Mouse (Mus musculus): ENCODE data around the gene Socs2. TPM values are rescaled to one million over a fixed set of nuclear protein-coding genes. Genes with fewer than 3 reads are reported as not detected.

Socs2 gene
- polyA plus RNA-seq, 1 experiment: 27.5 TPM

DNA sequence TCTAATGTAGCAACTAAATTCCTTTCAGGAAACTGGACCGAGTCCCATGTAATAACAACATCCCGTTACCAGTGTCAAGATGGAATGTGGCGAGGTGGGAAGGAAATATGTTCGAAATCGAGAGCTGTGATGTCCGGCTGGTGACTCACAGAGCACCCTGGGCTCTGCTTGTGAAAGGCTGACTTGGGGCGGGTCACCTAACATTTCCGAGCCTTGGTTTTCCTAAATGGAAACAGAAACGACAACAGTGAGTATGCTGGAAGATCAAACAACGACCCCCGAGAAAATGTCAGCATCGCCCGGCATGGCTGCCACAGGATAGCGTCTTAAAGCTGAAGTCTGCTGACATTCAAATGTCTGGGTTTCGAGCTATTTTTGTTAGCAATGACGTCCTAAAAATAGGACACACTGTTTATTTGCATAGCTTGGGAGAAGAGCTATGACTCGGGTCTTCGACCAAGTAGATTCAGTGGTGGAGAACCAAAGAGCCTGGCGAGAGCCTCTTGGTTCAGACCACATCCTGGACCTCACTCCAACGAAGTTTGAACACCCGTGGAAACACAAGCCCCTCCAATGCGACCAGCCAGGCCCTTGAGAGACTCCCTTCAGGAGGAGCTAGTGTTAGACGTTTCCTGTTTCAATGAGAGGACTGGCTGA is 28.0 kb downstream of the Socs2 start:
- TF ChIP-seq MYOG (IDR thresholded peaks at IDR 0.05; ENCODE audit: control insufficient read depth in 1 of 3, insufficient read depth in 1 of 3, insufficient read length in 2 of 3, low read depth in 2 of 3) (no peak), SRF (IDR thresholded peaks at IDR 0.05; ENCODE audit: control insufficient read depth, insufficient read length, low read depth) (no peak), USF1 (IDR thresholded peaks at IDR 0.05; ENCODE audit: low read depth) (no peak), MAX (IDR thresholded peaks at IDR 0.05; ENCODE audit: low read depth) (no peak), REST (IDR thresholded peaks at IDR 0.05; ENCODE audit: insufficient read depth, insufficient read length) (no peak), POLR2A (IDR thresholded peaks at IDR 0.05; ENCODE audit: insufficient read length, low read depth) (peak; percentile 17), POLR2AphosphoS2 (IDR thresholded peaks at IDR 0.05; ENCODE audit: insufficient read length, low read depth) (no peak)
- no peak overlapping the region for H3ac ChIP-seq (ENCODE audit: control insufficient read depth, insufficient read length)
- peak overlapping the region; percentile 76 for H3K4me2 ChIP-seq (ENCODE audit: low read depth)
- no peaks in the 10 kb centered on the region for H3K79me2 ChIP-seq (ENCODE audit: control insufficient read depth, insufficient read depth)
- no peaks in the 10 kb centered on the region for H3K36me3 ChIP-seq (ENCODE audit: control insufficient read depth, insufficient read depth)
- H3K27me3 ChIP-seq (ENCODE audit: control insufficient read depth, insufficient read depth, insufficient read length): no peaks in the 10 kb centered on the region
- H3K4me3 ChIP-seq: no peak overlapping the region

DNA sequence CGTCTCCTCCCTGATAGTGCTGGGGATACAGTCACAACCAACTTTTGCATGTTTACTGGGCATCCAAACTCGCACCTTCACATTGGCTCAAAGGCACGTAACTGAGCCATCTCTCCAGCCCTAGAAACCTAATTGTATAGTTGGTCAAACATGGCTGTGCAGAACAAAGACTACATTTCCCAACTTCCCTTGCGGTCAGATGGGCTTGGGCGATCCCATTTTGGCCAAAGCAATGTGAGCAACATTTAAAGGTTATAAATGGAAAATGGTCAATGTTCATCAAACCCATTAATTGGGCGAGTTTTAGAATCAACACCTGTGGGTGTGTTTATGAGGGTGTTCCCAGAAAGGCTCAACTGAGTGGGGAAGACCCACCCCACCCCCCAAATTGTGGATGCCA is 30.5 kb downstream of the Socs2 start:
- Histone ChIP-seq H3K4me2 (ENCODE audit: low read depth) (no peak overlapping the region), H3K36me3 (ENCODE audit: control insufficient read depth, insufficient read depth) (no peaks in the 10 kb centered on the region), H3K4me3 (no peak overlapping the region), H3K27me3 (ENCODE audit: control insufficient read depth, insufficient read depth, insufficient read length) (no peaks in the 10 kb centered on the region), H3ac (ENCODE audit: control insufficient read depth, insufficient read length) (no peak overlapping the region), H3K79me2 (ENCODE audit: control insufficient read depth, insufficient read depth) (no peaks in the 10 kb centered on the region)
- TF ChIP-seq MAX (IDR thresholded peaks at IDR 0.05; ENCODE audit: low read depth) (no peak), USF1 (IDR thresholded peaks at IDR 0.05; ENCODE audit: low read depth) (no peak), MYOD1 (IDR thresholded peaks at IDR 0.05; ENCODE audit: control insufficient read depth in 1 of 3, insufficient read length in 2 of 3, low read depth in 2 of 3) (no peak), MYOG (IDR thresholded peaks at IDR 0.05; ENCODE audit: control insufficient read depth in 1 of 3, insufficient read depth in 1 of 3, insufficient read length in 2 of 3, low read depth in 2 of 3) (no peak), SRF (IDR thresholded peaks at IDR 0.05; ENCODE audit: control insufficient read depth, insufficient read length, low read depth) (no peak), POLR2A (IDR thresholded peaks at IDR 0.05; ENCODE audit: insufficient read length, low read depth) (no peak), TCF12 (IDR thresholded peaks at IDR 0.05; ENCODE audit: insufficient read depth, poor library complexity, severe bottlenecking) (no peak), POLR2AphosphoS2 (IDR thresholded peaks at IDR 0.05; ENCODE audit: insufficient read length, low read depth) (no peak), REST (IDR thresholded peaks at IDR 0.05; ENCODE audit: insufficient read depth, insufficient read length) (no peak), CEBPB (IDR thresholded peaks at IDR 0.05; ENCODE audit: insufficient read depth, poor library complexity, severe bottlenecking) (no peak), TCF3 (IDR thresholded peaks at IDR 0.05; ENCODE audit: insufficient read length, low read depth) (no peak), E2F4 (IDR thresholded peaks at IDR 0.05; ENCODE audit: insufficient read depth) (no peak)

DNA sequence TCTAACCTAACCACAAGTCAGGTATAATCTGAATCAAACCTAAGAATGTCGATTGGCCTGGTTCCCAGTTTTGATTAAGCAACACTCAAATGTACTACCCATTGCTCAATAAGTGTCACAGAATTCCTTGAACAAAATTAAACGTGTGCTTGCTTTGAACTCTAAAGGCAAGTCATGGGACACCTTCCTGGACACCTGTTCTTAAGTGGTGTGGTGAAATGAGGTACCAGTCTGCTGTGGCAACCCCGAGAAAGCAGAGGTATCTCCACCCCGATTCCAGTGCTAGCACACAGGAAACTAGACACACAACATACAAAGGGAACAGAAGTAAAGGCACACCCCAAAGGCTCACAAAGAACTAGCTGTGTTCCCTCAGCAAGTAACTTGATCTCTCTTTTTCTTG is 31.2 kb downstream of the Socs2 start:
- H3K27me3 ChIP-seq (ENCODE audit: control insufficient read depth, insufficient read depth, insufficient read length): no peaks in the 10 kb centered on the region
- no peak overlapping the region for H3ac ChIP-seq (ENCODE audit: control insufficient read depth, insufficient read length)
- H3K36me3 ChIP-seq (ENCODE audit: control insufficient read depth, insufficient read depth): no peaks in the 10 kb centered on the region
- H3K79me2 ChIP-seq (ENCODE audit: control insufficient read depth, insufficient read depth): no peaks in the 10 kb centered on the region
- H3K4me3 ChIP-seq: no peak overlapping the region
- TF ChIP-seq REST (IDR thresholded peaks at IDR 0.05; ENCODE audit: insufficient read depth, insufficient read length) (no peak), SRF (IDR thresholded peaks at IDR 0.05; ENCODE audit: control insufficient read depth, insufficient read length, low read depth) (no peak), TCF3 (IDR thresholded peaks at IDR 0.05; ENCODE audit: insufficient read length, low read depth) (no peak), CEBPB (IDR thresholded peaks at IDR 0.05; ENCODE audit: insufficient read depth, poor library complexity, severe bottlenecking) (peak; percentile 76), POLR2A (IDR thresholded peaks at IDR 0.05; ENCODE audit: insufficient read length, low read depth) (no peak), USF1 (IDR thresholded peaks at IDR 0.05; ENCODE audit: low read depth) (no peak)
- no peak overlapping the region for H3K4me2 ChIP-seq (ENCODE audit: low read depth)

DNA sequence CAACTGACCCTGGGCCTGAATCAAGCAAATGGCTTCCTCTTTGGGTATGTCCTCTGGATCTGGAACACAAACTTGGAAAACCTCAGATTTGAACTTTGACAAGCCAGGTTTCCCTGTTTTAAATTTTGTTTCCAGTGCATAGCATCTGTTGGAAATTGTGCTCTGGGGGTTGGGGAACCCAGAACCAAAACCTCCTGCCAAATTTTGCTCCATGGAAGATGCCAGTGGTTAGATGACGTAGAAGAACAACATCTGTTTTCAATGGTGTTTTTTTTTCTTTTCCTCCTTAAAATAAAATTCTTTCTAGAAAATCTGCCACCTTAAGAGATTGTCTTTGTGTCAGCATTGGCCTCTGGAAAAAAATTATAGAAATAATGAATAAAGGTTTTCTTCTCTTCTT is 31.9 kb downstream of the Socs2 start:
- no peak for TF ChIP-seq POLR2A (IDR thresholded peaks at IDR 0.05; ENCODE audit: insufficient read length, low read depth)
- no peak for TF ChIP-seq TCF12 (IDR thresholded peaks at IDR 0.05; ENCODE audit: insufficient read depth, poor library complexity, severe bottlenecking)
- TF ChIP-seq SRF (IDR thresholded peaks at IDR 0.05; ENCODE audit: control insufficient read depth, insufficient read length, low read depth): no peak
- TF ChIP-seq MYOG (IDR thresholded peaks at IDR 0.05; ENCODE audit: control insufficient read depth in 1 of 3, insufficient read depth in 1 of 3, insufficient read length in 2 of 3, low read depth in 2 of 3): no peak
- TF ChIP-seq MAX (IDR thresholded peaks at IDR 0.05; ENCODE audit: low read depth): no peak
- TF ChIP-seq POLR2AphosphoS2 (IDR thresholded peaks at IDR 0.05; ENCODE audit: insufficient read length, low read depth): no peak
- TF ChIP-seq REST (IDR thresholded peaks at IDR 0.05; ENCODE audit: insufficient read depth, insufficient read length): no peak
- TF ChIP-seq MYOD1 (IDR thresholded peaks at IDR 0.05; ENCODE audit: control insufficient read depth in 1 of 3, insufficient read length in 2 of 3, low read depth in 2 of 3): no peak
- TF ChIP-seq E2F4 (IDR thresholded peaks at IDR 0.05; ENCODE audit: insufficient read depth): no peak
- no peak for TF ChIP-seq USF1 (IDR thresholded peaks at IDR 0.05; ENCODE audit: low read depth)
- TF ChIP-seq TCF3 (IDR thresholded peaks at IDR 0.05; ENCODE audit: insufficient read length, low read depth): no peak
- TF ChIP-seq CEBPB (IDR thresholded peaks at IDR 0.05; ENCODE audit: insufficient read depth, poor library complexity, severe bottlenecking): no peak
- no peak overlapping the region for H3K4me2 ChIP-seq (ENCODE audit: low read depth)
- H3K36me3 ChIP-seq (ENCODE audit: control insufficient read depth, insufficient read depth): no peaks in the 10 kb centered on the region
- H3K79me2 ChIP-seq (ENCODE audit: control insufficient read depth, insufficient read depth): no peaks in the 10 kb centered on the region
- H3K4me3 ChIP-seq: no peak overlapping the region
- no peak overlapping the region for H3ac ChIP-seq (ENCODE audit: control insufficient read depth, insufficient read length)
- H3K27me3 ChIP-seq (ENCODE audit: control insufficient read depth, insufficient read depth, insufficient read length): no peaks in the 10 kb centered on the region

DNA sequence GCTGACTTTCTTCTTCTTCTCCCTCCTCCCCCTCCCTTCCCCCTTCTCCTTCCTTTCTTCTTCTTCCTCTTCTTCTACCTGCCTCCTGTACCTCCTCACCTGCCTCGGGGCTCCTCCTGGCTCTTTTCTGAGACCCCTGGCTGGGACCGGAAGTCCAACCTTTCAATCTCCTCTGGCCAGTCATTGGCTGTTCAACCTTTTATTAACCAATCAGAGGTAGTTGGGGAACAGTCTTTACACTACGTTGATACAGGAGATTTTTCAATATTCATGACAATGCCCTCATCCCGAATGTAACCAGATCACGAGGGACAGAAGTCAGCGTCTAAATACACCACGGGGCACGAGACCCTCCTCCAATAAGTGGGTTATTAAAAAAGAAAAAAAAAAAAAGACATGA is 32.5 kb downstream of the Socs2 start:
- H3ac ChIP-seq (ENCODE audit: control insufficient read depth, insufficient read length): no peak overlapping the region
- H3K36me3 ChIP-seq (ENCODE audit: control insufficient read depth, insufficient read depth): no peaks in the 10 kb centered on the region
- H3K4me3 ChIP-seq: no peak overlapping the region
- no peak overlapping the region for H3K4me2 ChIP-seq (ENCODE audit: low read depth)
- no peaks in the 10 kb centered on the region for H3K79me2 ChIP-seq (ENCODE audit: control insufficient read depth, insufficient read depth)
- no peaks in the 10 kb centered on the region for H3K27me3 ChIP-seq (ENCODE audit: control insufficient read depth, insufficient read depth, insufficient read length)
- TF ChIP-seq TCF12 (IDR thresholded peaks at IDR 0.05; ENCODE audit: insufficient read depth, poor library complexity, severe bottlenecking) (no peak), POLR2AphosphoS2 (IDR thresholded peaks at IDR 0.05; ENCODE audit: insufficient read length, low read depth) (no peak)

All from myocyte (in vitro differentiated cells).